Mouse (Mus musculus): Measurements from ENCODE around the gene Tjp2.

DNA sequence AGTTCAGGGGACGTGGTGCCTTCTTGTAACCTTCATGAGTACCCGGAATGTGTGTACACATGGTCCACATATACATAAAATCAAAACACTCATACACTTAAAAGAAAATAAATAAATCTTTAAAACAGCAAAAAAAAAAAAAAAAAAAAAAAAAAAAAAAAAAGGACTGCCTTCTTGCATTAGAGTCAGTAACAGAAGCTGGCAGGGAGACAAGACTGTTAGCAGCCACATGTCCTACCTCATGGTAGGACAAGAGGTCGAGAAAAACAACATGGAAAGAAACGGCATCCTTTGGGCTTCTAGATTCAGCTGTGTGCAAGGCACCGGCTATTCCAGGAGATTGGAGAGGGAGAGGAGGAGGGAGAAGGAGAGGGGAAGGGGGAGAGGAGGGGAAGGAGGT is 23.0 kb downstream of the Tjp2 start:
- TF ChIP-seq CTCF (IDR thresholded peaks at IDR 0.05; ENCODE audit: control insufficient read depth, insufficient read depth, low read length) (no peak), POLR2A (IDR thresholded peaks at IDR 0.05; ENCODE audit: borderline replicate concordance, control insufficient read depth, low read depth, low read length) (no peak)

Data from bone marrow, adult 2 months (tissue).